In genomic region chr9:44373386-44373785, GRCm38 (mm10) we compare ENCODE assay signal across 18 mouse cellular contexts.
"Had no signal": no experiment of that assay in that cellular context is flagged by ENCODE, and none has a peak within 500 bp of the region (broad histone marks: within the 10 kb centered on the region; RNA-seq: fewer than 3 reads in every experiment).

No protein-coding gene starts in this region.

- H3K36me3 ChIP-seq: limb, embryonic 15.5 days; neural tube, embryonic 12.5 days; stomach, embryonic 15.5 days had no signal

- H3K9ac ChIP-seq: limb, embryonic 15.5 days; neural tube, embryonic 12.5 days; stomach, embryonic 15.5 days had no signal

- H3K4me1 ChIP-seq: limb, embryonic 15.5 days; stomach, embryonic 15.5 days had no signal

- H3K27ac ChIP-seq: kidney, postnatal 0 days; layer of hippocampus, adult 2 months; left cerebral cortex, adult 2 months; limb, embryonic 15.5 days; midbrain, embryonic 10.5 days; neural tube, embryonic 12.5 days; stomach, embryonic 15.5 days had no signal

- H3K9me3 ChIP-seq: limb, embryonic 15.5 days; midbrain, embryonic 10.5 days; neural tube, embryonic 12.5 days; stomach, embryonic 15.5 days had no signal

- ATAC-seq: inflammation-experienced regulatory T-cells, adult 6 months; lung, postnatal 0 days had no signal

- DNase-seq: kidney, adult 8-10 months; kidney, postnatal 36 days; lung, adult 2 months; lung, postnatal 36 days; midbrain, embryonic 14.5 days; retina, postnatal 1 day; right cerebral cortex, postnatal 4 days; thymus, adult 2 months; thymus, postnatal 25 days had no signal

- H3K27me3 ChIP-seq: limb, embryonic 15.5 days; neural tube, embryonic 12.5 days; stomach, embryonic 15.5 days had no signal

- H3K4me2 ChIP-seq: limb, embryonic 15.5 days; neural tube, embryonic 12.5 days; stomach, embryonic 15.5 days had no signal

- H3K4me3 ChIP-seq: layer of hippocampus, adult 2 months; left cerebral cortex, adult 2 months; limb, embryonic 15.5 days; midbrain, embryonic 10.5 days; neural tube, embryonic 12.5 days; stomach, embryonic 15.5 days had no signal
